Mouse (Mus musculus): ENCODE data around the gene Dcbld2.

The Dcbld2 gene

GRCm38 (mm10) chr16:58408062-58408486 is at the start of gene Dcbld2:
Dcbld2 (plus strand) TSS chr16:58408443.
- in situ Hi-C loops (cut with MseI, MboI): no loop called here

GRCm38 (mm10) chr16:58377170-58377569 is 31.1 kb upstream of the Dcbld2 start:
- in situ Hi-C loops (cut with MseI, MboI): no loop called here

DNA sequence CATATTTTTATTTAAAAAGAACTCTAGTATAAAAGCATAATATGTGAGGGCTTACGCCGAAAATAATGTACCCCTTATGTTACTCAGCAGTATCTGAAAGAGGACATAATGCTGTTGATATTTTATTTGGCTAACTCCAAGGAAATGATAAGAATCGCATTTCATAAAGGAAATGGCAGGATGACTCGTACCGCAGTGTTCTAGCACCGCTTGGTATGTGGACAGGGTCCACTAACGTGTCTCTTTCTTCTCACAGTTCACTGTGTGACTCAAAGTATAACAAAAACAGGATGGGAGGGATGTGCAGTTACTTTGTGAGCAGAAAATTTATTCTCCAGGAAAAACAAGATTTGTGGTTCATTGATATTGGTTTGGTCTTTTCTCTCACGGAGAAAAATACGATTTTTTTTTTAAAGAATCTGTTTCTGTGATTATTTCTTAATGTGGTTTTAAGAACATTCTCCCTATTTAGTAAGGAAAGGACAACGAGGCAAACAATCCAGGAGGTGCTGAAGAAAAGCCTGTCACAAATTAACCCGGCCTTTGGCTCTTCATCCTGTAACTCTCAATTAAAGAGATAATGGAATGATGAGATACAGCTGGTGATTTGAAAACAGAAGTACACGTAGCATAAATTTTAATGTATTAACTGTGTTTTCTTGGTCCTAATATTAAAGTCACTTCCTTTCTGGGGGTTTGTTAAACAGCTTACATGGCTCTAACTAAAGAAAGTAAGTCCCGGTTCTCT is 30.3 kb upstream of the Dcbld2 start:
- in situ Hi-C loops (cut with MseI, MboI): no loop called here

GRCm38 (mm10) chr16:58386241-58386757 is 21.9 kb upstream of the Dcbld2 start:
- in situ Hi-C loops (cut with MseI, MboI): no loop called here

GRCm38 (mm10) chr16:58389143-58389755 is 19.0 kb upstream of the Dcbld2 start:
- in situ Hi-C loops (cut with MseI, MboI): no loop called here

- in situ Hi-C loops (cut with MseI, MboI): no loop called here
Measured at GRCm38 (mm10) chr16:58393036-58393435, 15.2 kb upstream of the Dcbld2 start.

DNA sequence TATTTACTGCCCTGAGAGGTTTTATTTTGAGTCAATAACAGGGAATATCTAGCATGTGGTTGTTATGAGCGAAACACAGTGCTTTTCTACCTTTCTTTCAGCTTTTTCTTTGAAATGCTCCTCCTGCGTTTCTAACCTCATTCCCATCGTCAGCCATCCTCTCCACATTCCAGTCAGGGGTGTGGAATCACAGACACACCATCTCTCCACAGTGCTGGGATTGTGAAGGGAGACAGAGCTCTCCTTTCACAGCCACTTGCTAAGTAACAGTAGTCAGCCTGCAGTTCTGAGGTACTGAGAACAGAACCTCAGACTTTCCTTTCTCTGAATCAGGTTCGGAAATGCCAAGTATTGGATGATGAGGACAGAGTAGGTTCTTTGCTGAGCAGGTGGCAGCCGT is 14.1 kb upstream of the Dcbld2 start:
- in situ Hi-C loops (cut with MseI, MboI): no loop called here

GRCm38 (mm10) chr16:58398604-58399003 is 9.6 kb upstream of the Dcbld2 start:
- in situ Hi-C loops (cut with MseI, MboI): no loop called here

DNA sequence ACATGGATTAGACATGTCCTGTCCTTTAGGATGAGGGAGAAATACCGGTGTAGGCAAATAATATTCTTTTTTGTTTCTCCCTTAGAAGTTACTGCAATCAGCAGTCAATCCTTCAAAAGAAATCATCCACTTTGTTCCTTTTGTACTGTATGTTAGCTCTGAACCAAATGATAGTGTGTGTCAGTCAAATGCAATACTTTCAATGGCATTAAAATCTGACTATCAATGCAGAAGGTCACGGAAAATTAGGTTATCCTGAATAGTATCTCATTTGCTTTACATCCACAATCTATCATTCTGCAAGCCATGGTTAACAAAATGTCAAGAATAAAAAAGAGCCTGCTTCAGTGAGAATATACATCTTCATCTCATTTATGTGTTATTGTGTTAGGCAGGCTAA is 7.2 kb upstream of the Dcbld2 start:
- in situ Hi-C loops (cut with MseI, MboI): no loop called here

- in situ Hi-C loops (cut with MseI, MboI): no loop called here
Measured at GRCm38 (mm10) chr16:58404665-58405064, 3.6 kb upstream of the Dcbld2 start.

- in situ Hi-C loops (cut with MseI, MboI): no loop called here
Measured at GRCm38 (mm10) chr16:58405271-58405670, 3.0 kb upstream of the Dcbld2 start.

DNA sequence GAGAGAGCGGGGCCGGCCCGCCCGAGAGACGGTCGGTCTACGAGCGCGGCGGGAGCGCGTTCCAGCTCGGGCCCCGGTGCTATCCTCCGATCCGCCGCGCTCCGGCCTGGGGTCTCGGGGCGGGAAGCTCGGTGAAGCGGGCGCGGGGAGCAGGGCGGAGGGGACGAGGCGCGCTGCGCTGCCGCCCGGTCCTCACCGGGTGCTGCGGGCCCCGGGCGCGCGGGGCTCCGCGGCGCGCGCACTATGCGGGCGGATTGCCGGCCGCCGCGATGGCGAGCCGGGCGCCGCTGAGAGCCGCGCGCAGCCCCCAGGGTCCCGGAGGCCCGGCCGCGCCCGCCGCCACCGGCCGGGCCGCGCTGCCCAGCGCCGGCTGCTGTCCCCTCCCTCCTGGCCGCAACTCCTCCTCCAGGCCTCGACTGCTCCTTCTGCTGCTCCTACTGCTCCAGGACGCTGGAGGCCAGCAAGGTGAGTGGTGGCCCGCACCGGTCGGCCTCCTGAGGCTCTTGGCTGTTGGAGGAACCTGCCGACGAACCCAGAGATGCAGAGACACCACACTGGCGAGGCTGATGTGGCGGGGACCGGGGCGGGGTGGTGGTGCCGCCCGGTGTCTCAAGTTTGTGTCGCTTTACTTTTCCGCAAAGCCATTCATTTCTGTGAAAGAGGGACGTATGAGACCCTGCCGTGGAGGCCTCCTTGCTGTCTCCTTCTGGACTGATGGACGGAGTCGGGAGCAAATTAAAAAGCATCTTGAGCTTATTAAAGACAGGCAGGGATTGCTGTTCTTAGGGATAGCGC is 441 bp downstream of the Dcbld2 start:
- in situ Hi-C loops (cut with MseI, MboI): no loop called here

DNA sequence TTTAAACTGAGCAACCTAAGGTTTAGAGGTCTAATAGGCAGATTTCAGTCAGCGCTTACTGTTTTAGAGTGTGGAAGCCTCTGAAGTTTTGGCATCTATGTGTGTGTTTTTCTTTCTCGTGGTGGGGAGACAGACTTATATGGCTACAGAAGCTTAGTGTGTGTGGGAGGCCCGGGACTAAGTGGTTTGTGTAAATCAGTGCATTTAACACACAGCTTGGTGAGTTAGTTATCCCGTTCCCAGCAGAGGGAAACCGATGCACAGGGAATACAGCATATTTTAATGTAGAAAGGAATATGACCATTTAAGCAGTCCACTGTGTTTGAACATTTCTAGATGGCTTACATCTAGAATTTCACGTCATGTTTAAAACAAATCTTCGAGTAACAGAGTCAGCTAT is 1.6 kb downstream of the Dcbld2 start:
- in situ Hi-C loops (cut with MseI, MboI): no loop called here

- in situ Hi-C loops (cut with MseI, MboI): no loop called here
Measured at GRCm38 (mm10) chr16:58414801-58415200, 6.6 kb downstream of the Dcbld2 start.

DNA sequence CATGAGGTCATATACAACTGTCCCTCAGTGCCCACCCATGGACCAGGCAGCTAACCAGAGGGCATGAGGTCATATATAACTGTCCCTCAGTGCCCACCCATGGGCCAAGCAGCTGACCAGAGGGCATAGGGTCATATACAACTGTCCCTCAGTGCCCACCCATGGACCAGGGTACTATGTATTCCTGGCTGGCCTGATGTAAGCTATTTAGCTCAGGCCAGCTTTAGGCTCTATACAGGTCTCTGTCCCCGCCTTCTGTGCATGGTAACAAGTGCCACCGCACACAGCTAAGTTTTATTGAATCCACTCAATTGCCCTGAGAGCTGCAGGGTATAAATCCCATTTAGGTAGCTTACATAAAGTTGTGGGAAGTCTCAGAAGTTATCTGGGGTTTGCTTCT is 7.3 kb downstream of the Dcbld2 start:
- in situ Hi-C loops (cut with MseI, MboI): no loop called here

DNA sequence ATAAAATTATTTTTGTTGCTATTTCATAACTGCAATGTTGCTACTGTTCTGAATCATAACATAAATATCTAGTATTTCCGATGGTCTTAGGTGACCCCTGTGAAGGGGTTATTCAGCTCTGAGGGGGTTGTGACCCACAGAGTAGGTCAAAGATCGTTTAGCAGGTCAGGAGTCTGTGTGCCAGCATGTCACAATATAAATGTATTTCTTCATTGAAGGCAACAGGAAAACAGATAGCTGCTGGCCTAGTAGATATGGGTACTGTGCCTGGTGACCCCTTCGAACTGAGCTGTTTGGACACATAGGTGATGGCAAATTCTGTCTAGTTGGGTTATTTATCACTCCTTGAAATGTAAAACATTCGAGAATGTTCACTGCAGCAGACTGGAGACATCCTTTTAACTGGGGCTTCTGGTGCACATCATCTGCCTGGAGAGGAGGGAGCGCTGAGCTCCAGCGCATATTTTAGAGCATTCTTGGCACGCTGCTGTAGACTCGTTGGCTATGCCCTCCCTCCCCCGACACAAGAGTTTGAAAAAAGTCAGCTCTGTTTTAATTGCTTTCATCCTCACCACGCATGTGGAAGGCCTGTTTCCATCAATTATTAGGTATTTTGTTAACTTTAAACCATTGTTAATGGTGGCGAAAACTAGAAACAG is 13.6 kb downstream of the Dcbld2 start:
- in situ Hi-C loops (cut with MseI, MboI): no loop called here

- in situ Hi-C loops (cut with MseI, MboI): no loop called here
Measured at GRCm38 (mm10) chr16:58430246-58430645, 22.0 kb downstream of the Dcbld2 start.

GRCm38 (mm10) chr16:58432384-58432783 is 24.1 kb downstream of the Dcbld2 start:
- in situ Hi-C loops (cut with MseI, MboI): no loop called here

GRCm38 (mm10) chr16:58444735-58445134 is 36.5 kb downstream of the Dcbld2 start:
- in situ Hi-C loops (cut with MseI, MboI): loop anchor here in 1 of 2 experiments (10.0 kb wide), 1 partner anchor 150 kb away; no protein-coding TSS in a partner anchor

- in situ Hi-C loops (cut with MseI, MboI): loop anchor here in 1 of 2 experiments (10.0 kb wide), 1 partner anchor 152 kb away; no protein-coding TSS in a partner anchor
Measured at GRCm38 (mm10) chr16:58446281-58447259, 38.3 kb downstream of the Dcbld2 start.
